Mouse (Mus musculus): ENCODE measurements around the gene Nenf. TPM values are rescaled to one million over a fixed set of nuclear protein-coding genes. Genes with fewer than 3 reads are reported as not detected.

Gene Nenf
- polyA plus RNA-seq, 1 experiment from 2014 or later, result 145 TPM

- CTCF ChIA-PET, result no interaction called here
- H3K27me3 ChIP-seq, result no peaks in the 10 kb centered on the region
- no peak for DNase-seq (ENCODE audit: low read depth, low spot score)
- no peak for TF ChIP-seq CTCF (IDR thresholded peaks at IDR 0.05)
- in situ Hi-C loops (cut with MboI; ENCODE audit: low pct_unique_long_range_greater_than_20kb), result no loop called here
- POLR2A ChIA-PET, result no interaction called here
- ATAC-seq, result no peak
Measured at GRCm38 (mm10) chr1:191348592-191348991, 30.6 kb upstream of the Nenf start.

- in situ Hi-C loops (cut with MboI; ENCODE audit: low pct_unique_long_range_greater_than_20kb), result no loop called here
- ChIA-PET POLR2A (interaction anchor here (0.7 kb wide), 1 partner anchor 16 kb away, joined by 3 read pairs; no protein-coding TSS in a partner anchor), CTCF (no interaction called here)
- DNase-seq (ENCODE audit: low read depth, low spot score) (no peak), ATAC-seq (no peak)
- TF ChIP-seq CTCF (IDR thresholded peaks at IDR 0.05), result no peak
- no peaks in the 10 kb centered on the region for H3K27me3 ChIP-seq
Measured at GRCm38 (mm10) chr1:191347602-191348001, 29.6 kb upstream of the Nenf start.

- in situ Hi-C loops (cut with MboI; ENCODE audit: low pct_unique_long_range_greater_than_20kb), result no loop called here
- TF ChIP-seq CTCF (IDR thresholded peaks at IDR 0.05), result no peak
- no peak for DNase-seq (ENCODE audit: low read depth, low spot score)
- CTCF ChIA-PET, result no interaction called here
- POLR2A ChIA-PET, result no interaction called here
- ATAC-seq, result no peak
- no peaks in the 10 kb centered on the region for H3K27me3 ChIP-seq
Measured at GRCm38 (mm10) chr1:191340530-191340929, 22.5 kb upstream of the Nenf start.

- TF ChIP-seq CTCF (IDR thresholded peaks at IDR 0.05), result no peak
- ChIA-PET CTCF (no interaction called here), POLR2A (interaction anchor here (0.7 kb wide), 1 partner anchor 81 kb away, joined by 5 read pairs; no protein-coding TSS in a partner anchor)
- H3K27me3 ChIP-seq, result no peaks in the 10 kb centered on the region
- ATAC-seq, result no peak
- no peak for DNase-seq (ENCODE audit: low read depth, low spot score)
- in situ Hi-C loops (cut with MboI; ENCODE audit: low pct_unique_long_range_greater_than_20kb), result no loop called here
Measured at GRCm38 (mm10) chr1:191339876-191340275, 21.9 kb upstream of the Nenf start.

- no peak for ATAC-seq
- in situ Hi-C loops (cut with MboI; ENCODE audit: low pct_unique_long_range_greater_than_20kb), result no loop called here
- no peak for TF ChIP-seq CTCF (IDR thresholded peaks at IDR 0.05)
- POLR2A ChIA-PET, result no interaction called here
- no peaks in the 10 kb centered on the region for H3K27me3 ChIP-seq
- no peak for DNase-seq (ENCODE audit: low read depth, low spot score)
- CTCF ChIA-PET, result interaction anchor here (1.0 kb wide), 1 partner anchor 9 kb away, joined by 4 read pairs; the partner anchor contains the start of gene Tmem206
Measured at GRCm38 (mm10) chr1:191334500-191334899, 16.5 kb upstream of the Nenf start.

- CTCF ChIA-PET, result no interaction called here
- POLR2A ChIA-PET, result no interaction called here
- ATAC-seq (no peak), DNase-seq (ENCODE audit: low read depth, low spot score) (no peak)
- no peak for TF ChIP-seq CTCF (IDR thresholded peaks at IDR 0.05)
- in situ Hi-C loops (cut with MboI; ENCODE audit: low pct_unique_long_range_greater_than_20kb), result no loop called here
- no peaks in the 10 kb centered on the region for H3K27me3 ChIP-seq
Measured at GRCm38 (mm10) chr1:191330356-191330755, 12.4 kb upstream of the Nenf start.

GRCm38 (mm10) chr1:191328019-191328441 lies 10.0 kb upstream of the Nenf start:
- no peak for ATAC-seq
- CTCF ChIA-PET, result no interaction called here
- DNase-seq (ENCODE audit: low read depth, low spot score), result no peak
- in situ Hi-C loops (cut with MboI; ENCODE audit: low pct_unique_long_range_greater_than_20kb), result no loop called here
- no peaks in the 10 kb centered on the region for H3K27me3 ChIP-seq
- POLR2A ChIA-PET, result no interaction called here
- TF ChIP-seq CTCF (IDR thresholded peaks at IDR 0.05), result no peak

- TF ChIP-seq CTCF (IDR thresholded peaks at IDR 0.05), result no peak
- ATAC-seq (no peak), DNase-seq (ENCODE audit: low read depth, low spot score) (no peak)
- H3K27me3 ChIP-seq, result no peaks in the 10 kb centered on the region
- in situ Hi-C loops (cut with MboI; ENCODE audit: low pct_unique_long_range_greater_than_20kb), result no loop called here
- ChIA-PET CTCF (no interaction called here), POLR2A (no interaction called here)
Measured at GRCm38 (mm10) chr1:191327258-191327657, 9.3 kb upstream of the Nenf start.

GRCm38 (mm10) chr1:191326233-191326882 lies 8.4 kb upstream of the Nenf start:
- no peaks in the 10 kb centered on the region for H3K27me3 ChIP-seq
- ChIA-PET CTCF (interaction anchor here (0.9 to 2.3 kb wide), 6 partner anchors 8 to 249 kb away, joined by 3 to 6 read pairs (median 4); partner anchors contain the start of genes Dtl and Ints7), POLR2A (interaction anchor here (1.0 kb wide), 1 partner anchor 14 kb away, joined by 4 read pairs; no protein-coding TSS in a partner anchor)
- in situ Hi-C loops (cut with MboI; ENCODE audit: low pct_unique_long_range_greater_than_20kb), result no loop called here
- TF ChIP-seq CTCF (IDR thresholded peaks at IDR 0.05), result no peak
- ATAC-seq (peak; percentile 73), DNase-seq (ENCODE audit: low read depth, low spot score) (no peak)

GRCm38 (mm10) chr1:191325726-191326232 lies 7.8 kb upstream of the Nenf start, which contains the start of gene Tmem206:
Gene Tmem206, plus strand, starts transcription at chr1:191325912.
- peak; percentile 65 for DNase-seq (ENCODE audit: low read depth, low spot score)
- in situ Hi-C loops (cut with MboI; ENCODE audit: low pct_unique_long_range_greater_than_20kb), result no loop called here
- TF ChIP-seq CTCF (IDR thresholded peaks at IDR 0.05), result no peak
- POLR2A ChIA-PET, result interaction anchor here (1.0 kb wide), 1 partner anchor 13 kb away, joined by 4 read pairs; no protein-coding TSS in a partner anchor
- no peaks in the 10 kb centered on the region for H3K27me3 ChIP-seq
- peak; percentile 83 for ATAC-seq
- CTCF ChIA-PET, result interaction anchor here (0.9 to 2.3 kb wide), 6 partner anchors 9 to 250 kb away, joined by 3 to 6 read pairs (median 4); partner anchors contain the start of genes Dtl and Ints7
